Mouse (Mus musculus): Measurements from ENCODE around the gene Pilrb2.

Pilrb2 gene

DNA sequence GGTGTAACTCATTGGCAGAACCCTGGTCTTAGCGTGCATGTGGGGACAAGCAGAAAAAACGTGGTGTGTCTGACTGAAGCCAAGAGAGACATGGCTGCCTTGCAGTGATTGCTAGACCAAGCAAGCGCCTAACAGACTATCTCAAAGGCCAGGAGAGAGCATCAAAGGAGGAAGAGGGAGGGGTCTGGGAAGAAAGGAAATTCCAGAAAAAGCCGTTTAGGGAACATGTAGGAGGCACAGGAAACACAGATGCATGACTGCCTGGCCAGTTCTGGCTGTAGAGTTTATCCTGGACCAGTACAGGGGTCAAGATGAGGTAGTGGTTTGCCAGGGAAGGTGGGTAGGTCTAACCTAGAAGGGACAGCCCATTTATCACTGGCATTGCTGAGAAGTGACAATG, 38.1 kb downstream of the Pilrb2 start:
- no peak for DNase-seq (ENCODE audit: low spot score)

DNA sequence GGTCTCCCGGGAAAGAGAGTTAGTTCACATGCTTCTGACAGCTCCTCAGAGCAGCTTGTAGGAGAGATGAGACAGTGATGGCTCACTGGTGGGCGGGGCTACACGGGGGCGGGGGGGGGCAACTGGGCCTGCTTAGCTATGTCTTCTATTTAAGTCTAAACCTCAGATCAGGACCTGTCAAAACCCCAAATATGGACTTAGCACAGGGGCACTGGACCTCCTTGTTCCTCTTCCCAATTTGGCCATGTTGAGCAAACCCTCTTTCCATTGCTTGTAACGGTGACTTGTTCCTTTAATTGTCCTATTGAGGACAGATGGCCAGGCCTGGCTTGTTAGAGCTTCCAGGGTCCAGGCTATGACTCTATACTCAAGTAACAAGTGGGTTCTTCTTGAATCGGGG, 40.1 kb downstream of the Pilrb2 start:
- DNase-seq (ENCODE audit: low spot score) = no peak

DNA sequence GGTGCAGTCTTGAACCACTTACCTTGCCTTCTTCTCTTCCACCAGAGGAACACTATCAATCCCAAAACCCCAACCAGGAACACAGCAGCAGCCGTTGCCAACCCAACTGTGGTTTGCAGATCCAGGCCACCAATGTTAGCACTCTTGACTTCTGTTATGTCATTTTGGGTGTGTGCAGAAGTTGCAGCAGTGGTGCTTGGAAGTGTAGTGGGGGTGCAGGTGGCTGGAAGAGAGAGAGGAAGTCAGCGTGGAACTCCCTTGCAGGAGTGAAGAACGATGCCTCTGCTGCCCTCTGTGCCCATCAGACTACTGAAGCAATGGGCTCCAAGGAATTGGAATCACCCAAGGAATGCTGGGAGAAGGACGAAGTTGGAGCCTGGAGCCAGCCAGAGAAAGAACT, 40.5 kb downstream of the Pilrb2 start:
- no peak for DNase-seq (ENCODE audit: low spot score)

DNA sequence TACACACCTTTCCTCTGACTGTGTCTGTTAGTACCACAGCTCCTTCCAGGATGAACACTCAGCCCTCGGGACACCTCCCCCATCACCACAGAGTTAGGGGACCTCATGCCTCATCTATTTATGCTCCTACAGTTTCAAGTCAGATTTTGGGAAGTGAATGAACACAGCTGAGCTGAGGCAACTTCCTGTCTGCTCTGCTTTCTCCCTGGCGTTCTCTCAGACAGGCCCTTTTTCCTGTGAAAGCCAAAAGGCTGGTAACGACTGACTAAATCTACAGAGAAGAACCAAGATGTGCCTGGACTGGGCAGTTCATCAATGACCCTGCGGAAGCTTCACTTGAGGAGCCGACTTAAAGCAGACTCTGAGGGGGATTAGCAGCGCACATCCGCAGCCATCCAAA, 41.4 kb downstream of the Pilrb2 start:
- DNase-seq (ENCODE audit: low spot score) = no peak

DNA sequence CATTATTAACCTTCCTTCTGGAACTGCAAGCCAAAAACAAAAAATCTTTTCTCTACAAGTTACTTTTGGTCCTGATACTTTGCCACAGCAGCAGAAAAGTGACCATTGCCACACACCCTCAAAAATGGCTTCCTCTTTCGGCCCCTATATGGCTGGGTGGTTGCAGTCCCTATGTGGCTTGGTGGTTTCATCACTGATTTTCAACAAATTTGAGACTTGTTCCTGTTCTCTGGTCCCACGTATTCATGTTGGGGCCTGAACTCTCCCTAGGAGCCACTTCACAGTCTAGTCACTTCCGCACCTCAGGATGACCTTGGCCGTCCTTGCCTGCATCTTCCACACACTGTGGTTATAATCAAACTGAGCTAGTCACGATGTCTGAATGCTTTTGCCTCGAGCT, 42.9 kb downstream of the Pilrb2 start:
- DNase-seq (ENCODE audit: low spot score) = no peak

DNA sequence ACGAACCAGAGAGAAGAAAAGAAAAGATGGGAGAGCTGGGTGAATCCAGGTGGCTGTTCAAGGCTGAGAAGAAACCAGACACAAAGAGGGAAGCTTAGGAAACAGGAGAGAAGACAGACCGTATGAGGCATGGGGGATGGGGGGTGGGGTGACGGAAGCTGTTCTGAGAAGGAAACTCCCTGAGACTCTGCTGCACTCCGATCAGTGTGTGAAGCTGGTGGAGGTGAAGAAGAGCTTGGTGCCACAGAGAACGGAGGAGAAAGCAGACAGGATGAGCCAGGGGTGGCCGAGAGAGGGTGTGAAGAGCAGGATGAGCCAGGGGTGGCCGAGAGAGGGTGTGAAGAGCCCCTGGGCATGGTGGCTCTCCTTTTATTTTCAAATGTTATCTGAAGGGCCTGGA, 45.2 kb downstream of the Pilrb2 start:
- DNase-seq (ENCODE audit: low spot score) = no peak

DNA sequence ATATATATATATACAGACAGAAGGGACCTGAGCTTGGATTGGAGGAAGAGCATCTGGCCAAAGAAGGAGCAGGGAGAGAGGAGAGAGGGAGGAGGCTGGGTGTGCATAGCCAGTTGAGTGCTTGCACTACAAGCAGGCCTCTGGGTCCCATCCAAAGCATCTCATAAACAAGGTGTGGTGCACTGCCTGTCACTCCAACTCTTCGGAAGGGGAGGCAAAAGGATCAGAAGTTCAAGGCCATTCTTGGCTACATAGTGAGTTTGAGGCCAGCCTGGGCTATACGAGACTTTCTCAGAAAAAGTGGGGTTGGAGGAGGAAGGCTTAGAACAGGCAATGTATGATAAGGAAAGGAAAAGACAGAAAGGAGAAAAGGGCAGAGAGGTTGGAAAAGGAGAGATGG, 45.6 kb downstream of the Pilrb2 start:
- no peak for DNase-seq (ENCODE audit: low spot score)

DNA sequence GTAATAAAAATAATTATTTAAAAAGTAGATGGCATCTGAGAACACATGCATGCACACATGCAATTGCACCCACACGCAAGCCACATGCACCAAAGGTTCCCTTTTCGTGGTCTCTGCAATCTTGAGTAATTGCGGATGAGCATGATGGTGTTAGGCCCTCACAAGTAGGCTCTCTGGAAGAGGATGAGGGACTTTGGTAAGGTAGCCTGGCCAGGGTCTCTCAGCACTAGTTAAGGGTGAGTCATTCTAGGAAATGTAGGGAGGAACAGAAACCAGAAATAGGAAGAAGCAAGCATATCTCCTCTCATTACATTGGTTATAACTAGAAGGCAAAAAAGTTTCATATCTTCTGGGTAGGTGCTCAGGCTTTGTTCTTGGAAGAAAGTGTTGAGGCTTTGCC, 46.6 kb downstream of the Pilrb2 start:
- DNase-seq (ENCODE audit: low spot score) = no peak

DNA sequence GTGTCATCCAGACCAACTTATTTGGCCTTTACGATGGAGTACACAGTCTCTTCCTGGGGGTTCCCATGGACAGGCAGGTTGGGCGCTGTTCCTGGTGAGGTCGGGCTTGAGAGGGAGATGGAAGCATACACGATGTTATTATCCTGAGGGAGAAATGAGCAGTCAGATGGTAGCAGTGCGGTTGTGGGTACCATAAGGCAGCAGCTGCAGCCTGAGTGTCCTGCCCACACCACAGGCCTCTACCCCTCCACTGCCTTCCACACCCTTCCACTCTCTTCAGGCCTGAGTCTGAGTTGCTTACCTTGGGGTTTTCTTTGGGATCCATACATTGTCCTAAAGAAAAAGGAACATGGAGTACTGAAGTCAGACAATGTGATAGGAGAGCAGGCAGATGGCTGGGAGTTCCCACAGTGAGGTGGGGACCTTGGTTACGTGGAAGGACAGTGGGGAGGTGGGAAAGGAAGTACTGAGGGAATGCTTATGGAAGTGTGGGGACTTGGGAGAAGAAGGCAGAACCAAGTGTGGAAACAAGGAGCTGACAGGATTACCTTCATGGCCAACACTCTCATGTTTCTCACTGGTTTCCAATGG, 48.1 kb downstream of the Pilrb2 start:
- DNase-seq (ENCODE audit: low spot score) = no peak

DNA sequence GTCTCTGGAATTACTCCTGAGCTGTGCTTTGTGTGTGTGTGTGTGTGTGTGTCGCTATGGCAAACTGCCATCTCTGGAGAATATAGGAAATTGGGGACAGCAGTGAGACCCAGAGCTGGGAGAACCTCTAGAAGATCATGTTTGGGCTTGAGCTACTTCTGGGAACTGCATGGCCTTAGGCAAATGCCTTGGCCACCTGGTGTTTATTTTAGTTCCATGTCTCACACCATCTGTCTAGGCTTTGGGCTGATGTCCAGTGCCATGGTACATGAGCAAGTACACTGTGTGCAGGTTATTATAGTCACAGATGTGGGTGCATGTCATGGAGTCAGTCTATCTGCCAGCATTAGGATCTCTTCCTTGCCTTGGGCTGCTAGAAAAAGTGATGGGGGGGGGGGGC, 49.0 kb downstream of the Pilrb2 start:
- no peak for DNase-seq (ENCODE audit: low spot score)

DNA sequence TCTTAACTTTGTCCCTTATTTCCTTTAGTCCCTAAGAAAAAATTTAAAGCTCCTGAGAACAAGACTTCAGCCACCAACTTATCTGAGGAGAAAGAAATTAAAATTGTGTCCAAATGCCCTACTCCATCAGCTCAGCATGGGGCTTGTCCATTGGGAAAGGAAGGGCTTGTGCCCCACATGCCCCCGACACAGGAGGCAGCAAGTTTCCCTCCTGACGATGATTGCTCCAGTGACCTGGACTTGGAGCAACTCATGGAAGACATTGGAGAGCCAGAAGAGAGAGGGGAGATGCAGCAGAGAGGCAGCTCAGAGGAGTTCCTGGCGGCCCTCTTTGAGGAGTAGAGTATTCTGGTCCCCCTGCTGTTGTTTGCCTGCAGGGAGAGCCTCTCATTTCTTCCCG, 49.5 kb downstream of the Pilrb2 start:
- DNase-seq (ENCODE audit: low spot score) = no peak

DNA sequence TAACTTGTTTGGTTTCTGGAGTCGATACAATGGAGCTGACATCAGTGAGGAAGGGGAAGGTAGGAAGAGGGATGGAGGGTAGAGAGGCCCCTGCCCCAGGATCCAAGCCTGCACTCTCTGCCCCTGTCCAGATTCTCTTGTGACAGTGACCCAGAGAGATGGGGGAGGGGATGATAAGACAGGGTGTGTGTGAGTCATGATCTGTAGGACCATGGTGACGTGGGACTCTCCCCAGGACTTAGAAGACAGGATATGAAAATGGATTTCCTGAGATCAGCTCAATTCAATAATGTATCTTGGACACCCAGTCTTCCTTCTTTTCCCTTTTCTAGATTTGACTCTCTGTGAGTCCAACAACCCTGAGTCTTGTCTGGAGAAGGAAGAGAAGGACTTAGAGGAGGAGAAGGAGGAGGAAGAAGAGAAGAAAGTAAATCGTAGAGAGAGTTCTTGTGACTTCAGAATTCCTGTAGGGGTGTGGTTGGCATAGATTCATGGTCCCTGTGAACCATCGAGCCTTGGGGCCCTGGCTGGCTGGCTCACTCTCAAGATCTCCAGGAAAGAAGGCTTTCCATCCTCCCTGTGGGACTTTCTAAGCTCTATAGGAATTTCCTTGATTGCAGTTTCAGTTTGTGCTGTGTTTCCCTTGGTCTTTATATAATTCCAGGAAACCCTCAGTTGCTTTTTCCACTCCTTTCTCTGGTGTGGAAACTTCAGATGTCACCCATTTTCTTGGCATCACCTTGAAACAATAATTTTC, 54.0 kb downstream of the Pilrb2 start:
- no peak for DNase-seq (ENCODE audit: low spot score)

All from ovary, postnatal 14 days (tissue).